Mouse (Mus musculus) liver, embryonic 14.5 days (tissue): ENCODE measurements around the gene Tada2b.

Experiments
- CTCF ChIP-seq: IDR thresholded peaks from 2 replicates; pipeline ENCODE4 v1.5.1; 2016; ENCODE audit warnings: antibody characterized with exemption, low read depth, control low read depth
- EP300 ChIP-seq: IDR thresholded peaks from 2 replicates; pipeline ENCODE4 v1.6.1; 2016; ENCODE audit warnings: antibody characterized with exemption, low read depth

GRCm38 (mm10) chr5:36489225-36489624 lies 5.1 kb upstream of the Tada2b start:
- TF ChIP-seq CTCF = peak; percentile 61
- TF ChIP-seq EP300 = no peak
